Mouse (Mus musculus) megakaryocyte progenitor cell, adult 5-6 weeks (primary cell): ENCODE measurements around the gene Nckap5. TPM values are rescaled to one million over a fixed set of nuclear protein-coding genes. Genes with fewer than 3 reads are reported as not detected.
A peak's percentile ranks its signal among the peaks of the same experiment; 100 is the strongest.

Experiments
- ATAC-seq: replicated peaks from 2 replicates; pipeline ENCODE4 v1.8.0; 2016; ENCODE audit warnings: mild to moderate bottlenecking, moderate TSS enrichment, inconsistent platforms; ENCODE audit not compliant: poor library complexity
- total RNA-seq, 2 experiments: library from RNA; stranded (forward) in 1 of 2; stranded (reverse) in 1 of 2; fragments of 157-497, 149-512 nt in 1 of 2; fragments of 200-1000 nt in 1 of 2; gene quantifications; 2 replicates each; pipeline versions ENCODE4 v1.2.3 to v1.2.4; 2015 to 2017

The Nckap5 gene
- total RNA-seq, 2 experiments from 2014 or later: 0.08 TPM; not detected in 1

DNA sequence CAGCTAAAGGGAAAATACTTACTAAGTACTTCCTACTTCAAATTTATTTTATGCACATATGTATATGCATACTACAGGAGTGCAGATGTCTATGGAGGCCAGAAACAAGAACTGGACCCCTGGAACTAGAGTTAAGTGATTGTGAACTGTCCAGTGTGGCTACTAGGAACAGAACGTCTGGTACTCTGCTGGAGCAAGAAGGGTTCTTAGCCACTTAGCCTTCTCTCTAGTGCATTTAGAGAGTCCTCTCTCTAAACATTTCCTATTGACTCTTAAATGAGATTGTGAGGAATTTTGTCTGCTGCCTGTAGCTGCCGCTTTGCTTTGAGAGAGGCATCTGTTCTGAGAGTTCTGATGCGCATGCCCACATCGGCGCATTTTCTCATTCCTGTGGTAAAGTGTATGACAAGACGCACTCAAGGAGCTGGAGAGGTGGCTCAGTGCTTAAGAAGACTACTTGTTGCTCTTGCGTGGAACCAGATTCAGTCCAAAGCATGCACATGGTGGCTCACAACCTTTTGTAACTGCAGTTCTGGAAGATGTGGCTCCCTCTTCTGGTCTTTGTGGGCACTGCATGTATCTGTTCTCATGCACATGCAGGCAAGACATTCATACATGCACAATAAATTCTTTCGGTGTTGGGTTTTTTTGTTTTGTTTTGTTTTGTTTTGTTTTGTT is 261.9 kb downstream of the Nckap5 start:
- peak; percentile 72 for ATAC-seq

DNA sequence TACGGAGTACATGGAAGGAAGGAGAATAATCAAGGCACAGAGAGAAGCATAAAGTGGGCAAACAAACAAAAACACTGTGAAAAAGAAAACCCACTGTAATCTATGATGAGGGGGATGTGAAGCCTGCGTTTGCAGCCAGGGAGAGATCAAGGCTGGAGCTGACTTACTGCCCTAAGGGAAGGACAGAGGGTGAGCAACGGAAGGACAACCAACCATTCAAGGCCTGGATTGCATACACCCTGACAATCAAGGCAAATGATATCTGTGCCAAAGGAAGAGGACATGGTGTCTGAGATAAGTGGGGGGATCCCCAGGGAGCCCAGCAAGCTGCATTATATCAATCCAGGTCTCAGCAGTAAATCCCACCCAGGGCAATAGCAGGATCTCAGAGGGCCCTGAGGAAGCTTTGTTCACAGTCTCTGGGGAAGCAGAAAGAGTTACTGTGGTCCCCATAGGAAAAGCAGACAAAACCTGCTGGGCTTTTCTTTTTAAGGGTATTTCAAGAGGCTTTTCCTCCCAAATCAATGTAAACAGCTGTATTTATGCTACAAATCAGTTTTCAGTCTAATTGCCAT is 265.4 kb downstream of the Nckap5 start:
- ATAC-seq: no peak

DNA sequence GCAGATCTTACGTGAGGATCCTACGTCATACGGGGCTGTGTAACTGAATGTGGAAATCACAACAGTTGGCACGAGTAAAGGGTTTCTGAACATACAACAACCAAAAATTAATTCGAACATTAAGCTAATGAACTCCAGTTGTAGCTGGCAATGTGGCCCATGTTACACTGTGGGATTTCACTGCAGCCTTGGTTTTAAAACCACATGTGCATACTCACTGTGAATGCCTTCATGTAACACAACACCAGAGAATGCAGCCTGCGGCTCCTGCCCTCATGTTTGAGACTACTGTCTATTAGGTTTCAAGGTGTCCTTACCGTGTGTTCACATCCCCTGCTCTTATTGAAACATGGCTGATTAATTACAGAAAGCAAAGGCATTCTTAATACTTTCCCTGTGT is 269.7 kb downstream of the Nckap5 start:
- ATAC-seq: no peak

DNA sequence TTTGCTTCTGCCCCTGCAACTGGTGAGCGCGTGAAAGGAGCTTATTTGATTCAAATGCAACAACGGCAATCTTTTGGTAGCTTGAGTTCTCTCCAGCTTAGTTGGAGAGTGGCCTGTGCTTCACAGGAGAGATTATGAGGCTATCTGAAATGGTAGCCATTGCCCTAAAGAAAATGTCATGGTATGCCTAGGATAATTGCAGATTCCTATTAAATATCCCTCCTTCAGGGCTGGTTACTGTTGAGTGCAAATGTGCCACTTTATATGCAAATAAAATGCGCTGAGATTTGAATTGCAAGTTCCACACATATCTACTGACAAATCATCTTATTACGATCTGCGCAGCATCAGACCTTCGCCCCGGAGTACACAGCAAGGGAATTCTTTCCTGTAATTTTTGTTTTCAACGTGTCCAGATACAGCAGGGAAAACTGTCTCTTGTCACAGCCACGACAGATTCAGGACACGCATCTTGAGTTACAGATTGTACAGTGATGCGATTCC is 272.8 kb downstream of the Nckap5 start:
- no peak for ATAC-seq

DNA sequence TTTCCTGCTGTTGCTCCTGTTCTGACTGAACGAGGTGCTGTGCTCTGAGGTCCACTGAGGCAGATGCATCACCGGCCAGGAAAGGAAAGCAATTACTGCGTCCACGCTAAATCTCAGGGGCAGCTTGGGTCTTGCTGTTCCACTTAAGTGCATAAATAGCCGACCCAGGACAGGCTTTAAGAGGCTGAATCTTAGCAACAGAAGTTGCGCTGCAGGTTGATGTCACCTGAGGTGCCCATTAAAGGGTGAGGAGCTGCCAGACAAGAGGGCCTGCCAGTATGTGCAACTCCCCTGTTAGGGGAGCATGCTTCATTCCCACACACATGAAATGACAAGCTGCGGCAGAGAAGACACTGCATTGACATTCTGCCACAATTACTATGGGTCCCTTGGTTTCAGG is 282.6 kb downstream of the Nckap5 start:
- no peak for ATAC-seq

- no peak for ATAC-seq
These were observed 286.1 kb downstream of the Nckap5 start for GRCm38 (mm10) chr1:126544471-126544870.

- no peak for ATAC-seq
These were observed 293.3 kb downstream of the Nckap5 start for GRCm38 (mm10) chr1:126537223-126537757.

GRCm38 (mm10) chr1:126535527-126535926 is 295.1 kb downstream of the Nckap5 start:
- ATAC-seq: no peak

- ATAC-seq: no peak
These were observed 296.6 kb downstream of the Nckap5 start for GRCm38 (mm10) chr1:126534046-126534445.

DNA sequence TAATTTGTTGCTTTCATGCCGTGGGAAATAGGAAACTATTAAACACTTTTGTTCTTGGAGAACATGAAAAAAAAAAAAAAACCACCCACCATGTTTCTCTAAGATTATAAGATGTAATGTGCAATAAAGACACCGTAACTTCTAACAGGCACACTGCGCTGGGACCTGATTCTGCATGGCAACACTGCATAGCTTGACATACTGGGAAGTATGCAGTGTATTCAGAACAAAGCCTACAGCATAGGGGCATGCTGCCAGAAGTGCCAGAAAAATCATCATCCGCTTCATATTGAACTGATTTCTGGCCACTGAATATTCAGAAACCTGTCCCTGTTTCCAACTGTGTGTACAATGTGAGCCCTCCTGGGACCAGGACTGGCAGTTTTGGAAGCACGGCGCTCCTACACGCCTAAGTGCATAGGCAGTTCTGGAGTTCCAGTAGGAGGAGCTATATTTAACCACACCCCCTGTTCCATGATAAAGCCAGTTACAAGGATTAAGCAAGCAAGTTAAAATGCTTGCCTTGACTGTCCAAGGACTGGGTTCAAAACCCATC is 302.5 kb downstream of the Nckap5 start:
- ATAC-seq: no peak

GRCm38 (mm10) chr1:126518067-126518466 is 312.5 kb downstream of the Nckap5 start:
- no peak for ATAC-seq

- no peak for ATAC-seq
These were observed 313.2 kb downstream of the Nckap5 start for GRCm38 (mm10) chr1:126517427-126517826.

GRCm38 (mm10) chr1:126515054-126515756 is 315.4 kb downstream of the Nckap5 start:
- no peak for ATAC-seq

DNA sequence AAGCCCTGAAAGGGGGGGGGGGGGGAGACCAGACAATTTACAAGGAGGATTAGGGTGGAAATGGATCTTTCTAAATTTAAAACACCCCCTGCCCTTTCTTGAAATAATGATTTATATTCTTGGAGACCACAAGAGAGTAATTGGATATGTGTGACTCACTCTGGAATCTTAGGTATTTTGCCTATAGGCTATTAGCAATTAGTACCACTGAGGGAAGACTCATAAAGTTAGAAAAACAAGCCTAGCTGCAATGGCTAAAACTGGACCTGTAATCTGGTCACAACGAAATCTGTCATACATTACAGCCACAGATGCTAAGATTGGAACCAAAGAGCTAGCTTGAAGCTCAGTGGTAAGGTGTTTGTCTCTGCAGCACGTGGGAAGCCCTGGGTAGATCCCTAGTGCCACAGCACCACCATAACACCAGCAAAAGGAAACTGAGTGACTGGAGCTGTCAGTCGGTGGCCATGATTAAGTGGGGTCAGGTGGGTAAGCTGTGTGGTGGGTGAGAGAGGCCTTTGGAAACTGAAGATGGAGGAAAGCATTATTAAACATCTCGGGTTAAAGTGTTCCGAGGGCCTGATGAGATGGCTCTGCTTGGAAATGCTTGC is 318.7 kb downstream of the Nckap5 start:
- no peak for ATAC-seq

- ATAC-seq: no peak
These were observed 325.9 kb downstream of the Nckap5 start for GRCm38 (mm10) chr1:126504717-126505116.

GRCm38 (mm10) chr1:126502741-126503140 is 327.9 kb downstream of the Nckap5 start:
- no peak for ATAC-seq

GRCm38 (mm10) chr1:126496722-126497121 is 333.9 kb downstream of the Nckap5 start:
- no peak for ATAC-seq

- ATAC-seq: no peak
These were observed 338.2 kb downstream of the Nckap5 start for GRCm38 (mm10) chr1:126492206-126493071.

- ATAC-seq: no peak
These were observed 339.2 kb downstream of the Nckap5 start for GRCm38 (mm10) chr1:126491412-126491811.

- no peak for ATAC-seq
These were observed 340.3 kb downstream of the Nckap5 start for GRCm38 (mm10) chr1:126490256-126490655.
